ENCODE assay signal across 8 mouse cellular contexts in the genomic region with DNA sequence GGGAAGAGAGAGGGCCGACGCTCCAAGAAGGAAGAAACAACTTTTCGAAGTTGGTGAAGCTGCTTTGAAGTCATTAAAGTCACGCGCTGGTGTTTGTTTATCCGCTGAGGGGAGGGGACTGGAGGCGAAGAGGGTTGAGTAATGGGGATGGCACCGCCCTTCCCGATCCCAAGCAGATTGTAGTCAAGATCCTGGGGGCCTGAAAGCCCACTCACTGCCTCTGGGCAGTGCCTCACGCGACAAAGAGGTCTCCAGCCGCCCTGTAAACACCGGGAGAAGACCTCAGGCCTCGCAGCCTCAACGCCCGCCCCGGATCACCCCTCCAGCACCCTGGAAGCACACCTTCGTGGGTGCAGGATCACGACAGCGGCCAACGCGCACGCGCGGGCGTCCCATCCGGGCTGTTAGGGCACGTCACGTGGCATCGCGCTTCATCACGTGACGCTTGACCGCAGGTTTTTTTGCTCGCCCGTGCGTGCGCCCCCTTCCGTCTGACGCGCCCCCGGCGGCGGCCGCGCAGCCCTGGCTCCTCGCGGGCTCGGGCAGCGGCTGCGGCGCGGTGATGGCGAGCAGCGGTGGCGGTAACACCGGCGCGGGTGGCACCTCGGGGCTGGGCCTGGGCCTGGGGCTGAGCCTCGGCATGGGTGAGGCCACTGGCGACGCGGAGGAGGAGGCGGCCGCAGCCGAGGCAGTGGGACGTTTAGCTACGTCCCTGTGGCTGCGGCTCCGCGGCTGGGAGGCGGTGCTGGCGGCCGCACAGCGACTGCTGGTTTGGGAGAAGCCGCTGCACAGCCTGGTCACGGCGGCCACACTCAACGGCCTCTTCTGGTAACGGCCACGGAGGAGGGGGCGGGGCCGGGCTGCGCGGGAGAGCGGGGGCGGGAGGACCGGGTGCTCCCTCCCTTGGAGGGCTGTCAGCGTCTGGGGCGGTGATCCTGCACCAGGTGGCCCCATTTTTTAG. TPM values are rescaled to one million over a fixed set of nuclear protein-coding genes. Genes with fewer than 3 reads are reported as not detected.
A peak's percentile ranks its signal among the peaks of the same experiment; 100 is the strongest.
DNase-seq lines count a peak whose midpoint lies in the region; ATAC-seq and TF ChIP-seq lines count a peak whose summit lies in the region.

Cnppd1 (minus strand) TSS at position 411 of the 961 bp plus-strand sequence.
Retreg2 (plus strand) TSS at position 478 of the 961 bp plus-strand sequence.

- WGBS in hindbrain, embryonic 14.5 days: under 1% methylated on average over 77 of the region's 91 CpGs

- H3K4me2 ChIP-seq in hindbrain, embryonic 14.5 days (replicated peaks): peak within 1 kb of the TSS; percentile 82

- peak; percentile 68 for ATAC-seq in Patski
- peak; percentile 90 for ATAC-seq in hindbrain, embryonic 14.5 days (ENCODE audit: low FRiP score)

- CTCF ChIA-PET in Patski (lab: Charles Lee): interaction anchor here (1.2 to 1.6 kb wide), 2 partner anchors 17 to 33 kb away, joined by 4 to 5 read pairs; no protein-coding TSS in a partner anchor

- H3K9me3 ChIP-seq in hindbrain, embryonic 14.5 days (ENCODE audit: control insufficient read depth, low read length): no peaks in the 10 kb centered on the region

- peak within 1 kb of the TSS; percentile 85 for H3K4me3 ChIP-seq in hindbrain, embryonic 14.5 days (replicated peaks; ENCODE audit: low read length)

- in situ Hi-C loops in Patski (cut with MboI; ENCODE audit: low pct_unique_long_range_greater_than_20kb): no loop called here

- H3K27ac ChIP-seq in hindbrain, embryonic 14.5 days: peak within 1 kb of the TSS; percentile 96

- H3K4me1 ChIP-seq in hindbrain, embryonic 14.5 days (replicated peaks; ENCODE audit: control insufficient read depth, insufficient read depth, low read length): peaks cover 22% of the 10 kb centered on the region

- H3K27me3 ChIP-seq in Patski: no peaks in the 10 kb centered on the region
- H3K27me3 ChIP-seq in hindbrain, embryonic 14.5 days (ENCODE audit: control insufficient read depth, insufficient read depth, low read length): no peaks in the 10 kb centered on the region

- peaks cover 57% of the 10 kb centered on the region for H3K36me3 ChIP-seq in hindbrain, embryonic 14.5 days (replicated peaks; ENCODE audit: control insufficient read depth, insufficient read depth)

- DNase-seq in Patski (ENCODE audit: low read depth, low spot score): peak; percentile 59
- DNase-seq in cerebellum, postnatal 14 days: peak; percentile 98
- peak; percentile 94 to 95 for DNase-seq in frontal cortex, postnatal 25 days (ENCODE audit: low spot score in 2 of 2)
- peak; percentile 97 for DNase-seq in hindbrain, embryonic 14.5 days (ENCODE audit: low spot score)
- peak; percentile 96 to 97 for DNase-seq in layer of hippocampus, postnatal 36 days
- peak; percentile 97 for DNase-seq in lung, postnatal 36 days
- DNase-seq in retina, postnatal 1 day: peak; percentile 97
- DNase-seq in urinary bladder, adult 18-20 months (ENCODE audit: low spot score in 2 of 2): peak; percentile 93 to 97

- POLR2A ChIA-PET in Patski (lab: Charles Lee): interaction anchor here (1.1 to 1.3 kb wide), 2 partner anchors 17 to 66 kb away, joined by 3 read pairs; no protein-coding TSS in a partner anchor

- TF ChIP-seq CTCF in Patski (IDR thresholded peaks at IDR 0.05): no peak

- H3K9ac ChIP-seq in hindbrain, embryonic 14.5 days: peak within 1 kb of the TSS; percentile 96

RNA-seq across cellular contexts. Expression of gene Cnppd1, which starts in this region (rescaled TPM):
- polyA plus RNA-seq in Patski (2021): 64.4 TPM
- polyA plus RNA-seq in hindbrain, embryonic 14.5 days (2014; fragmentation: Nextera tagmentation; extraction: Ambion mirVana): 42.4 and 47.4 TPM in 2 replicates
- 10 to 100 TPM; 26.9 to 33.0 TPM for total RNA-seq in layer of hippocampus, postnatal 36 days (2021)

RNA-seq across cellular contexts. Expression of gene Retreg2, which starts in this region (rescaled TPM):
- 107 TPM for polyA plus RNA-seq in Patski (2021)
- 136 and 156 TPM in 2 replicates for polyA plus RNA-seq in hindbrain, embryonic 14.5 days (2014; fragmentation: Nextera tagmentation; extraction: Ambion mirVana)
- 100 to 1,000 TPM; 177 to 178 TPM for total RNA-seq in layer of hippocampus, postnatal 36 days (2021)

Comparison
In these comparisons a context has a peak if more than half of its experiments do, and no peak if none do; other contexts are left out.
1. Peak in every context shown above with its lines: DNase-seq, ATAC-seq, H3K4me3 ChIP-seq and H3K27ac ChIP-seq.